Mouse (Mus musculus): ENCODE results near the gene Rps19bp1. TPM values are rescaled to one million over a fixed set of nuclear protein-coding genes. Genes with fewer than 3 reads are reported as not detected.

Gene Rps19bp1
- polyA plus RNA-seq, 1 experiment: 25.8 TPM

DNA sequence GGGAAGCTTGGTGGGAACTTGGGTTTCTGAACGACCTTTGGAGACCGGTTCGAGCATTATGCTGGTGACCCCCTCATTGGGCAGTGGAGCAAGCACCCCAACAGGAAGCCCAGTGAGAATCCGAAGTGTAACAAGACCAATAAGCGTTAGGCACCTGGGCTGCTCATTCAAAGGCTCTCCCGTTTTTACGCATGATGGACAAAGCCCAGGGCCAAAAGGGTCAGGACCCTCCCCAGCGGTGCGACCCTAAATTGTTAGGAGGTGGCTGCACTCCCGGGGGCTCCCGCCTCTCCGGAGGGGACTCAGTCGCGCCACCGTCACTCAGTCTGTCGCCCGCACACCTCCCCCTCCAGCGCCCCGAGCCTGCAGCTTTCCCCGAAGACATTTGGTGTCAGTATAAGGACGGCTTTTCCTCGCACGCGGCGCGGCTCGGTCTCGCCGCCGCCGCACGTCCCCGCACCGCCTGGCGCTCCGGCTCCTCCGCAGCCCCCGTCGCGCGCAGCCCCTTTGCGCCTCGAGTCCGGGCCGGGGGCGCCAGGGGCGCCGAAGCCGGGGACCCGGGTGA lies 22.8 kb upstream of the Rps19bp1 start, which contains the start of gene Cacna1i:
Cacna1i (plus strand) TSS at position 388 of the 565 bp plus-strand sequence.
- H3K4me3 ChIP-seq (ENCODE audit: insufficient read depth, low read depth, low read length): no peak within 1 kb of the TSS
- H3K27me3 ChIP-seq (replicated peaks; ENCODE audit: control insufficient read depth, insufficient read depth, low read length): 0 out of 2 replicates have a peak, but pooled peaks cover 3% of the 10 kb centered on the region
- H3K27ac ChIP-seq (ENCODE audit: insufficient read depth, low read depth, low read length): no peak within 1 kb of the TSS
- 4% methylated on average over 50 of the region's 50 CpGs for WGBS
- TF ChIP-seq POLR2A (IDR thresholded peaks at IDR 0.05; ENCODE audit: low read depth, low read length) (no peak), CTCF (conservative IDR thresholded peaks at IDR 0.05; ENCODE audit: insufficient read depth, insufficient read length, low read depth, low read length) (no peak)
- H3K36me3 ChIP-seq (ENCODE audit: control insufficient read depth, insufficient read depth, low read length): no peaks in the 10 kb centered on the region
- H3K4me1 ChIP-seq (ENCODE audit: control insufficient read depth, insufficient read depth, low read length): no peaks in the 10 kb centered on the region
- no peak for DNase-seq

DNA sequence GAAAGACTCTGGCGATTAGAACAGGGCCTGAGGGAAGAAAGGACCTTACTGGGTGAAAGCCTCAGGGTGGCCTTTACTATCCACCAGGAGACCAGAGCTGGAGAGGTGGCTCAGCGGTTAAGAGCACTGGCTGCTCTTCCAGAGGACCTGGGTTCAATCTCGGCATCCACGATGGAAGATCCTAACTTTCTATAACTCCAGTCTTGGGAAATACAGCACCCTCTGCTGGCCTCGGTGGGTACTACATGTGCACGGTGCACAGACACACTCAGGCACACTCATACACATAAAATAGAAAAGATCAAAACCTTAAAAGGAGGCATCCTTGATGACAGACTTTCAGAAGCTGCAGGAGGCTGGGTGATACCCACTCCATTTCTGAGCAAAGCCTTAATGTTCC lies 16.5 kb upstream of the Rps19bp1 start:
- no peak overlapping the region for H3K4me3 ChIP-seq (ENCODE audit: insufficient read depth, low read depth, low read length)

DNA sequence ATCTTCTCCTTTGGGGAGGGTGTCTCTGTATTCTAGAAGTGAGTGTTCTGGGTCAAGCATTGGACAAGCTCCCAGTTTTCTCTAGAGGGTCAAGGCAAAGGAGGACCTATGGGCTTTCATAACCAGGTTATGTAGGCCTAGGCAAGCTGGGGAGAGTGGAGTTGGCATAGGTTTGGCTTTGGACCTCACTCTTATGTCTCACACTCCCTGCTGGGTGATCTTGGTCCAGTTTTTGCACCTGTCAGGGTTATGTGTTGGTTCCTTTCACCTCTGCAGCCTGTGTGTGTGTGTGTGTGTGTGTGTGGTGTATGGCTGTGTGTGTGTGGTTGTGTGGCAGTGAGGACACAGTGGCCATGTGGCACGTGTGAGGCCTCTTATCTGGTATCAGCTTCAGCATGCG lies 14.9 kb upstream of the Rps19bp1 start:
- Histone ChIP-seq H3K4me1 (ENCODE audit: control insufficient read depth, insufficient read depth, low read length) (no peaks in the 10 kb centered on the region), H3K4me3 (ENCODE audit: insufficient read depth, low read depth, low read length) (no peak overlapping the region), H3K36me3 (ENCODE audit: control insufficient read depth, insufficient read depth, low read length) (no peaks in the 10 kb centered on the region), H3K27ac (ENCODE audit: insufficient read depth, low read depth, low read length) (no peak overlapping the region), H3K27me3 (replicated peaks; ENCODE audit: control insufficient read depth, insufficient read depth, low read length) (no peaks in the 10 kb centered on the region)
- TF ChIP-seq POLR2A (IDR thresholded peaks at IDR 0.05; ENCODE audit: low read depth, low read length) (no peak), CTCF (conservative IDR thresholded peaks at IDR 0.05; ENCODE audit: insufficient read depth, insufficient read length, low read depth, low read length) (no peak)
- no peak for DNase-seq
- 76% methylated on average over 2 of the region's 2 CpGs for WGBS

More for the DNA sequence above, 16.5 kb upstream of the Rps19bp1 start:
- TF ChIP-seq CTCF (conservative IDR thresholded peaks at IDR 0.05; ENCODE audit: insufficient read depth, insufficient read length, low read depth, low read length) (peak; percentile 77), POLR2A (IDR thresholded peaks at IDR 0.05; ENCODE audit: low read depth, low read length) (no peak)
- H3K27me3 ChIP-seq (replicated peaks; ENCODE audit: control insufficient read depth, insufficient read depth, low read length): no peaks in the 10 kb centered on the region
- DNase-seq: peak; percentile 26
- WGBS: 19% methylated on average over 6 of the region's 6 CpGs
- no peak overlapping the region for H3K27ac ChIP-seq (ENCODE audit: insufficient read depth, low read depth, low read length)
- H3K36me3 ChIP-seq (ENCODE audit: control insufficient read depth, insufficient read depth, low read length): no peaks in the 10 kb centered on the region
- no peaks in the 10 kb centered on the region for H3K4me1 ChIP-seq (ENCODE audit: control insufficient read depth, insufficient read depth, low read length)

DNA sequence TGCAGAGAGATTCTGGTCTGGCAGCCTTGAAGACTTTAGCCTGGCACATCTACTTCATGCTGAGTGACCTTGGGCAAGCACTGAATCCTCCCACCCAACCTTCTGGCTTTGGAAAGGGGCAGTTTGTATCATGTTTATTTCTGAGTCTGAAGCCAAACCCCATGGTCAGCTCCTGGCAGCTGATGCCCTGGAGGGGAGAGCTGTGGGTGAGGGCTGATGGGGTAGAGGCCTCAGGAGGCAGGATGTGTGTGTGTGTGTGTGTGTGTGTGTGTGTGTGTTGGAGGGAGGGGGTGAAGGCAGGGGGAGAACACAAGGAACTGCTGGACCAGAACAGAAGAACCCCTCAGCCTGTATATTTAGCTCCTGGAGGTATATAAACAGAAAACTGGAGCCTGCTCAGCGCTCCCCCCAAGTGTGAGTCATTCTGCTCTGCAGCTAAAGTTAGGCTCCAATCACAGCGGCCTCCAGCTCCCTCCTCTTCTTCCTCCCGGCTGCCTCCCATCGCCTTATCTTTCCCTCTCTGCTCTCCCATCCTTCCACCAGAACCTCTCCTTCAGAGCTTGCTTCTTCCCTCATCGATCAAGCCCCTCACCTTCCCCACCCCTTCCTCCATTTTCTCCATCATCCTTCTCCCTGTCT lies 14.1 kb upstream of the Rps19bp1 start:
- 66% methylated on average over 5 of the region's 5 CpGs for WGBS
- Histone ChIP-seq H3K4me3 (ENCODE audit: insufficient read depth, low read depth, low read length) (no peak overlapping the region), H3K4me1 (ENCODE audit: control insufficient read depth, insufficient read depth, low read length) (no peaks in the 10 kb centered on the region), H3K36me3 (ENCODE audit: control insufficient read depth, insufficient read depth, low read length) (no peaks in the 10 kb centered on the region), H3K27me3 (replicated peaks; ENCODE audit: control insufficient read depth, insufficient read depth, low read length) (no peaks in the 10 kb centered on the region), H3K27ac (ENCODE audit: insufficient read depth, low read depth, low read length) (no peak overlapping the region)
- no peak for TF ChIP-seq POLR2A (IDR thresholded peaks at IDR 0.05; ENCODE audit: low read depth, low read length)
- DNase-seq: no peak

DNA sequence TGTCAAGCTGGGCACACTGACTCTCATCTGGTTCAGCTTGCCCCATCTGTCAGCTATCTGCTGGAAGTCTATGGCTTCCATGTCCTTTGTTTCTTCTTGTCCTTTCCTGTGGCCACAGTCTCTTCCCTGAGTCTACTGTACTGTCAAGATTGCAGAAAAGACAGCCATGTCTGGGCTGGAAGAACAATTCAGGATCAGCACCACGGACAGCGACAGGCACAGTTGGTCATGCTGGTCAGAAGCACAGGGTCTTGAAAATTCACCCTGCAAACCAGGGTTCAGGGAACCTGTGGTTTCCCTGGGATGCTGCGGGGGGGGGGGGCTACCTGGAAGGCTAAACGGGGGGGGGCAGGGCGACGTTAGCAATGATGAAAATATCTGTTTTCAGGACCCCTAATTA lies 13.5 kb upstream of the Rps19bp1 start:
- Histone ChIP-seq H3K36me3 (ENCODE audit: control insufficient read depth, insufficient read depth, low read length) (no peaks in the 10 kb centered on the region), H3K4me3 (ENCODE audit: insufficient read depth, low read depth, low read length) (no peak overlapping the region), H3K4me1 (ENCODE audit: control insufficient read depth, insufficient read depth, low read length) (no peaks in the 10 kb centered on the region), H3K27ac (ENCODE audit: insufficient read depth, low read depth, low read length) (no peak overlapping the region), H3K27me3 (replicated peaks; ENCODE audit: control insufficient read depth, insufficient read depth, low read length) (no peaks in the 10 kb centered on the region)
- DNase-seq: peak; percentile 44
- no peak for TF ChIP-seq CTCF (conservative IDR thresholded peaks at IDR 0.05; ENCODE audit: insufficient read depth, insufficient read length, low read depth, low read length)
- no peak for TF ChIP-seq POLR2A (IDR thresholded peaks at IDR 0.05; ENCODE audit: low read depth, low read length)
- WGBS: under 1% methylated on average over 6 of the region's 6 CpGs

DNA sequence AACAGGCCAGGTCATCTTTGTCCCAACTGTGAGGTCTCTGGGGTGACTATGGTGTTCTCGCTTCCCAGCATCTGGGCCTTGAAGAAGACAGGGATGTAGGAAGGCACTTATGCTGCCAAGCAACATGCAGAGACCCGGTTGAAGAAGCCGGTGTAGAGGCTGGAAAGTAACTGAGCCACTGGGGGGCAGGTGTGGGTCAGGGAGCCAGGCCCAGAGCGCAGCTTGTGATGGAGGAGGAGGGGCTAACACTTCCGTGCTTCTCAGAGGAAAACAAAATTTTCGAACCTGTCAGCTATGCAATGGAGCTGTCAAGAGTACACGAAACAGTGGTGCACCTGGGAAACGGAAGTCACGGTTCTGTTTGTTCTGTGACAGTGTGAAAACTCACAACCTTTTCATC lies 13.0 kb upstream of the Rps19bp1 start:
- 43% methylated on average over 9 of the region's 9 CpGs for WGBS
- no peak for TF ChIP-seq CTCF (conservative IDR thresholded peaks at IDR 0.05; ENCODE audit: insufficient read depth, insufficient read length, low read depth, low read length)
- no peak for TF ChIP-seq POLR2A (IDR thresholded peaks at IDR 0.05; ENCODE audit: low read depth, low read length)
- H3K27ac ChIP-seq (ENCODE audit: insufficient read depth, low read depth, low read length): no peak overlapping the region
- no peaks in the 10 kb centered on the region for H3K36me3 ChIP-seq (ENCODE audit: control insufficient read depth, insufficient read depth, low read length)
- no peak for DNase-seq
- no peaks in the 10 kb centered on the region for H3K27me3 ChIP-seq (replicated peaks; ENCODE audit: control insufficient read depth, insufficient read depth, low read length)
- H3K4me3 ChIP-seq (ENCODE audit: insufficient read depth, low read depth, low read length): no peak overlapping the region
- no peaks in the 10 kb centered on the region for H3K4me1 ChIP-seq (ENCODE audit: control insufficient read depth, insufficient read depth, low read length)

DNA sequence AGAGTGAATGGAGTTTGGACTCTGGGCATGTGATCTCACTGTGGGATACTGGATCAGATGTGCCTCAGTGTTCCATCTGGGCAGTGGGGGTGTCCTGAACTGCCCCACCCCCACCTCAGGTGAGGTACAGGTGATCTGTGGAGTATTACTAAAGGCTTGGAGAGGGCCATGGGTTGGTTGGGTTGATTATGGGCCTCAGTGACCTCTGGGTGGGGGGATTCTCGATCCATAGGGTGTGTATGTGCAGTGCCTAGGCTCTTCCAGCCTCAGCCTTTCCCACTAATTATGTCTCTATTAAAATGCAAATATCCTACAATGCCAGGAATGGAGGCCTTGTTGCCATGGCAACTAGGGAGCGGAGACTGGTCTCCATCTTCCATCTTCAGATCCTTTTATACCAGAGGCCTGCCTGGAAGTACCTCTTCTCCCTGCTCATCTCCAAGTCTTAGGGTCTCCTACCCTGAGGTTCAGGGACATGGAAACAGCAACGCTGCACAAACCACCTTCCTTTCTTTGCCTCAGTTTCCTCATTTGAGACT lies 7.8 kb upstream of the Rps19bp1 start:
- TF ChIP-seq POLR2A (IDR thresholded peaks at IDR 0.05; ENCODE audit: low read depth, low read length) (no peak), CTCF (conservative IDR thresholded peaks at IDR 0.05; ENCODE audit: insufficient read depth, insufficient read length, low read depth, low read length) (no peak)
- Histone ChIP-seq H3K36me3 (ENCODE audit: control insufficient read depth, insufficient read depth, low read length) (no peaks in the 10 kb centered on the region), H3K27ac (ENCODE audit: insufficient read depth, low read depth, low read length) (no peak overlapping the region), H3K4me1 (ENCODE audit: control insufficient read depth, insufficient read depth, low read length) (no peaks in the 10 kb centered on the region), H3K27me3 (replicated peaks; ENCODE audit: control insufficient read depth, insufficient read depth, low read length) (no peaks in the 10 kb centered on the region), H3K4me3 (ENCODE audit: insufficient read depth, low read depth, low read length) (no peak overlapping the region)
- WGBS: 82% methylated on average over 3 of the region's 3 CpGs
- DNase-seq: no peak
